Mouse (Mus musculus) macrophage (primary cell): ENCODE measurements around the gene Arfgap3. TPM values are rescaled to one million over a fixed set of nuclear protein-coding genes. Genes with fewer than 3 reads are reported as not detected.

ENCODE experiments used
- H3K27ac ChIP-seq: fragments of 350-480 bp; formaldehyde crosslinking; 2 replicates; pipeline ENCODE4 v1.9.0; 2021
- H3K36me3 ChIP-seq: fragments of 350-480 bp; formaldehyde crosslinking; 2 replicates; pipeline ENCODE4 v1.9.0; 2021; ENCODE audit errors: inconsistent target
- H3K4me3 ChIP-seq: fragments of 350-480 bp; formaldehyde crosslinking; 2 replicates; pipeline ENCODE4 v1.9.0; 2021; ENCODE audit errors: inconsistent target
- H3K79me2 ChIP-seq: fragments of 350-480 bp; formaldehyde crosslinking; 2 replicates; pipeline ENCODE4 v1.9.0; 2021; ENCODE audit errors: inconsistent target
- WGBS: methylation state at CpG from one replicate; pipeline ENCODE4 v1.1.7; 2026; ENCODE audit warnings: inconsistent platforms; ENCODE audit not compliant: missing documents; 5-methylcytosine and 5-hydroxymethylcytosine counted together
- polyA plus RNA-seq: library from polyadenylated mRNA; stranded (reverse); fragments of 250-400 nt; gene quantifications from 3 replicates; pipeline ENCODE4 v1.2.4, GENCODE M21; 2018; ENCODE audit warnings: inconsistent platforms

The Arfgap3 gene
- polyA plus RNA-seq, 1 experiment from 2014 or later = 26.3 TPM

GRCm38 (mm10) chr15:83265269-83265668, 84.8 kb downstream of the Arfgap3 start:
- no peaks in the 10 kb centered on the region for H3K36me3 ChIP-seq
- no peak overlapping the region for H3K4me3 ChIP-seq
- no peak overlapping the region for H3K27ac ChIP-seq
- H3K79me2 ChIP-seq = no peaks in the 10 kb centered on the region
- WGBS = 47% methylated on average over 1 of the region's 1 CpGs

GRCm38 (mm10) chr15:83263405-83263804, 86.6 kb downstream of the Arfgap3 start:
- Histone ChIP-seq H3K79me2 (no peaks in the 10 kb centered on the region), H3K27ac (no peak overlapping the region), H3K36me3 (no peaks in the 10 kb centered on the region), H3K4me3 (no peak overlapping the region)
- 87% methylated on average over 5 of the region's 5 CpGs for whole genome bisulfite sequencing

GRCm38 (mm10) chr15:83257906-83258305, 92.1 kb downstream of the Arfgap3 start:
- WGBS = 56% methylated on average over 13 of the region's 13 CpGs
- H3K36me3 ChIP-seq = no peaks in the 10 kb centered on the region
- H3K79me2 ChIP-seq = no peaks in the 10 kb centered on the region
- H3K27ac ChIP-seq = no peak overlapping the region
- H3K4me3 ChIP-seq = no peak overlapping the region

- Histone ChIP-seq H3K79me2 (no peaks in the 10 kb centered on the region), H3K27ac (no peak overlapping the region), H3K36me3 (no peaks in the 10 kb centered on the region), H3K4me3 (no peak overlapping the region)
- whole genome bisulfite sequencing = 41% methylated on average over 4 of the region's 4 CpGs
Observed at GRCm38 (mm10) chr15:83256491-83256890, 93.6 kb downstream of the Arfgap3 start.

GRCm38 (mm10) chr15:83255944-83256343, 94.1 kb downstream of the Arfgap3 start:
- no peak overlapping the region for H3K4me3 ChIP-seq
- 94% methylated on average over 7 of the region's 7 CpGs for WGBS
- H3K36me3 ChIP-seq = no peaks in the 10 kb centered on the region
- no peaks in the 10 kb centered on the region for H3K79me2 ChIP-seq
- H3K27ac ChIP-seq = no peak overlapping the region

GRCm38 (mm10) chr15:83255191-83255782, 94.8 kb downstream of the Arfgap3 start:
- no CpG with 5 or more reads among the region's 4 CpGs for WGBS
- Histone ChIP-seq H3K36me3 (no peaks in the 10 kb centered on the region), H3K27ac (no peak overlapping the region), H3K79me2 (no peaks in the 10 kb centered on the region), H3K4me3 (no peak overlapping the region)

GRCm38 (mm10) chr15:83254372-83255070, 95.5 kb downstream of the Arfgap3 start:
- Histone ChIP-seq H3K4me3 (no peak overlapping the region), H3K79me2 (no peaks in the 10 kb centered on the region), H3K27ac (no peak overlapping the region), H3K36me3 (no peaks in the 10 kb centered on the region)
- WGBS = 85% methylated on average over 10 of the region's 10 CpGs

- WGBS = 75% methylated on average over 14 of the region's 14 CpGs
- Histone ChIP-seq H3K4me3 (no peak overlapping the region), H3K36me3 (no peaks in the 10 kb centered on the region), H3K27ac (no peak overlapping the region), H3K79me2 (no peaks in the 10 kb centered on the region)
Observed at GRCm38 (mm10) chr15:83252060-83252459, 98.0 kb downstream of the Arfgap3 start.

- Histone ChIP-seq H3K79me2 (no peaks in the 10 kb centered on the region), H3K27ac (no peak within 1 kb of the TSS), H3K36me3 (no peaks in the 10 kb centered on the region), H3K4me3 (no peak within 1 kb of the TSS)
- 7% methylated on average over 57 of the region's 66 CpGs for WGBS
Observed at GRCm38 (mm10) chr15:83251176-83252004, 98.7 kb downstream of the Arfgap3 start, which contains the start of gene A4galt. A4galt (minus strand) TSS chr15:83251774.

GRCm38 (mm10) chr15:83250651-83251175, 99.3 kb downstream of the Arfgap3 start:
- Histone ChIP-seq H3K79me2 (no peaks in the 10 kb centered on the region), H3K4me3 (no peak overlapping the region), H3K27ac (no peak overlapping the region), H3K36me3 (no peaks in the 10 kb centered on the region)
- 18% methylated on average over 13 of the region's 20 CpGs for WGBS

Other genes with a start within 250 kb of the Arfgap3 start
- gene Rrp7a, start 227.4 kb downstream of the Arfgap3 start, polyA plus RNA-seq = 36.6 to 49.8 TPM (median 45.8 TPM) in 3 replicates
- 48.8 to 64.2 TPM (median 61.5 TPM) in 3 replicates for gene Poldip3, start 200.9 kb downstream of the Arfgap3 start, polyA plus RNA-seq
- gene Cyb5r3, start 177.7 kb downstream of the Arfgap3 start, polyA plus RNA-seq = 102 to 248 TPM (median 154 TPM) in 3 replicates
- 0.38 to 1.5 TPM (median 1.2 TPM) in 3 replicates for gene A4galt, start 98.5 kb downstream of the Arfgap3 start, polyA plus RNA-seq
- 58.4 to 158 TPM (median 89.0 TPM) in 3 replicates for gene Pacsin2, start 114.4 kb upstream of the Arfgap3 start, polyA plus RNA-seq
- 8.8 to 12.7 TPM (median 12.1 TPM) in 3 replicates for gene Ttll1, start 160.6 kb upstream of the Arfgap3 start, polyA plus RNA-seq
- 0.35 to 0.51 TPM in 2 of 3 replicates, not detected in the other for gene Bik, start 176.6 kb upstream of the Arfgap3 start, polyA plus RNA-seq
- 37.4 to 252 TPM (median 187 TPM) in 3 replicates for gene Tspo, start 213.3 kb upstream of the Arfgap3 start, polyA plus RNA-seq
- 6.9 to 13.0 TPM (median 12.2 TPM) in 3 replicates for gene Mcat, start 213.5 kb upstream of the Arfgap3 start, polyA plus RNA-seq
- gene Ttll12, start 244.9 kb upstream of the Arfgap3 start, polyA plus RNA-seq = 8.4 to 16.8 TPM (median 8.8 TPM) in 3 replicates